Mouse (Mus musculus): ENCODE measurements at regions not wholly inside any gene's neighbourhood (a gene's known extent, or its start where the extent isn't known, plus 50 kb on each side); places are given as distances from the start of the nearest gene placed in this dataset.

- Histone ChIP-seq H3K36me3 (ENCODE audit: control insufficient read depth, insufficient read depth, low read length) (no peaks in the 10 kb centered on the region), H3K4me2 (replicated peaks; ENCODE audit: low read depth, low read length) (no peak overlapping the region)
- no peak for ATAC-seq (ENCODE audit: insufficient number of reproducible peaks, insufficient read depth, low FRiP score, low read depth)
These were observed 338.0 kb downstream of the 1500009L16Rik start for GRCm38 (mm10) chr10:84060492-84061218.

GRCm38 (mm10) chr10:84067052-84067650 is 344.5 kb downstream of the 1500009L16Rik start:
- H3K4me3 ChIP-seq (ENCODE audit: low read depth, low read length) = no peak overlapping the region
- no peaks in the 10 kb centered on the region for H3K36me3 ChIP-seq (ENCODE audit: control insufficient read depth, insufficient read depth, low read length)
- H3K4me1 ChIP-seq (ENCODE audit: control insufficient read depth, insufficient read depth, low read length) = no peaks in the 10 kb centered on the region
- H3K9me3 ChIP-seq (ENCODE audit: control insufficient read depth, low read depth, low read length) = no peaks in the 10 kb centered on the region
- no peak overlapping the region for H3K9ac ChIP-seq (replicated peaks; ENCODE audit: low read depth, low read length)
- H3K27me3 ChIP-seq (ENCODE audit: control insufficient read depth, insufficient read depth, low read length) = no peaks in the 10 kb centered on the region
- WGBS = 64% methylated on average over 4 of the region's 4 CpGs
- ATAC-seq (ENCODE audit: insufficient number of reproducible peaks, insufficient read depth, low FRiP score, low read depth) = no peak
- H3K27ac ChIP-seq (ENCODE audit: low read length) = no peak overlapping the region
- H3K4me2 ChIP-seq (replicated peaks; ENCODE audit: low read depth, low read length) = no peak overlapping the region

More at GRCm38 (mm10) chr10:84060492-84061218, 338.0 kb downstream of the 1500009L16Rik start:
- no peak overlapping the region for H3K27ac ChIP-seq (ENCODE audit: low read length)
- no peak overlapping the region for H3K9ac ChIP-seq (replicated peaks; ENCODE audit: low read depth, low read length)
- WGBS = 21% methylated on average over 7 of the region's 7 CpGs
- H3K4me1 ChIP-seq (ENCODE audit: control insufficient read depth, insufficient read depth, low read length) = peaks cover 5% of the 10 kb centered on the region; the same call in 1 of the 2 replicates
- H3K4me3 ChIP-seq (ENCODE audit: low read depth, low read length) = no peak overlapping the region
- no peaks in the 10 kb centered on the region for H3K27me3 ChIP-seq (ENCODE audit: control insufficient read depth, insufficient read depth, low read length)
- no peaks in the 10 kb centered on the region for H3K9me3 ChIP-seq (ENCODE audit: control insufficient read depth, low read depth, low read length)

- Histone ChIP-seq H3K9me3 (ENCODE audit: control insufficient read depth, low read depth, low read length) (no peaks in the 10 kb centered on the region), H3K4me3 (ENCODE audit: low read depth, low read length) (no peak overlapping the region), H3K4me2 (replicated peaks; ENCODE audit: low read depth, low read length) (no peak overlapping the region), H3K9ac (replicated peaks; ENCODE audit: low read depth, low read length) (no peak overlapping the region), H3K27me3 (ENCODE audit: control insufficient read depth, insufficient read depth, low read length) (no peaks in the 10 kb centered on the region), H3K36me3 (ENCODE audit: control insufficient read depth, insufficient read depth, low read length) (no peaks in the 10 kb centered on the region), H3K27ac (ENCODE audit: low read length) (no peak overlapping the region), H3K4me1 (ENCODE audit: control insufficient read depth, insufficient read depth, low read length) (no peaks in the 10 kb centered on the region)
- 64% methylated on average over 9 of the region's 9 CpGs for WGBS
- ATAC-seq (ENCODE audit: insufficient number of reproducible peaks, insufficient read depth, low FRiP score, low read depth) = no peak
These were observed 347.1 kb downstream of the 1500009L16Rik start for GRCm38 (mm10) chr10:84069806-84070205.

GRCm38 (mm10) chr10:84072866-84073483 is 350.3 kb downstream of the 1500009L16Rik start:
- H3K27ac ChIP-seq (ENCODE audit: low read length) = no peak overlapping the region
- H3K36me3 ChIP-seq (ENCODE audit: control insufficient read depth, insufficient read depth, low read length) = no peaks in the 10 kb centered on the region
- no peak overlapping the region for H3K4me2 ChIP-seq (replicated peaks; ENCODE audit: low read depth, low read length)
- no peaks in the 10 kb centered on the region for H3K27me3 ChIP-seq (ENCODE audit: control insufficient read depth, insufficient read depth, low read length)
- peaks cover 4% of the 10 kb centered on the region; the same call in 1 of the 2 replicates for H3K9me3 ChIP-seq (ENCODE audit: control insufficient read depth, low read depth, low read length)
- no peak overlapping the region for H3K9ac ChIP-seq (replicated peaks; ENCODE audit: low read depth, low read length)
- ATAC-seq (ENCODE audit: insufficient number of reproducible peaks, insufficient read depth, low FRiP score, low read depth) = no peak
- H3K4me3 ChIP-seq (ENCODE audit: low read depth, low read length) = no peak overlapping the region
- WGBS = 64% methylated on average over 12 of the region's 12 CpGs
- H3K4me1 ChIP-seq (ENCODE audit: control insufficient read depth, insufficient read depth, low read length) = no peaks in the 10 kb centered on the region

GRCm38 (mm10) chr10:84075581-84075980 is 352.9 kb downstream of the 1500009L16Rik start:
- ATAC-seq (ENCODE audit: insufficient number of reproducible peaks, insufficient read depth, low FRiP score, low read depth) = no peak

GRCm38 (mm10) chr10:84080236-84080635 is 357.6 kb downstream of the 1500009L16Rik start:
- H3K4me1 ChIP-seq (ENCODE audit: control insufficient read depth, insufficient read depth, low read length) = no peaks in the 10 kb centered on the region
- no peak for ATAC-seq (ENCODE audit: insufficient number of reproducible peaks, insufficient read depth, low FRiP score, low read depth)
- H3K27ac ChIP-seq (ENCODE audit: low read length) = no peak overlapping the region
- H3K4me2 ChIP-seq (replicated peaks; ENCODE audit: low read depth, low read length) = no peak overlapping the region
- H3K27me3 ChIP-seq (ENCODE audit: control insufficient read depth, insufficient read depth, low read length) = no peaks in the 10 kb centered on the region
- 78% methylated on average over 6 of the region's 6 CpGs for WGBS
- H3K4me3 ChIP-seq (ENCODE audit: low read depth, low read length) = no peak overlapping the region
- peaks cover 4% of the 10 kb centered on the region; the same call in 1 of the 2 replicates for H3K9me3 ChIP-seq (ENCODE audit: control insufficient read depth, low read depth, low read length)
- H3K36me3 ChIP-seq (ENCODE audit: control insufficient read depth, insufficient read depth, low read length) = no peaks in the 10 kb centered on the region
- H3K9ac ChIP-seq (replicated peaks; ENCODE audit: low read depth, low read length) = no peak overlapping the region

More at GRCm38 (mm10) chr10:84075581-84075980, 352.9 kb downstream of the 1500009L16Rik start:
- Histone ChIP-seq H3K36me3 (ENCODE audit: control insufficient read depth, insufficient read depth, low read length) (no peaks in the 10 kb centered on the region), H3K4me3 (ENCODE audit: low read depth, low read length) (no peak overlapping the region), H3K27ac (ENCODE audit: low read length) (no peak overlapping the region), H3K4me2 (replicated peaks; ENCODE audit: low read depth, low read length) (no peak overlapping the region), H3K9me3 (ENCODE audit: control insufficient read depth, low read depth, low read length) (peaks cover 4% of the 10 kb centered on the region; the same call in 1 of the 2 replicates), H3K4me1 (ENCODE audit: control insufficient read depth, insufficient read depth, low read length) (no peaks in the 10 kb centered on the region), H3K9ac (replicated peaks; ENCODE audit: low read depth, low read length) (no peak overlapping the region), H3K27me3 (ENCODE audit: control insufficient read depth, insufficient read depth, low read length) (no peaks in the 10 kb centered on the region)
- 59% methylated on average over 4 of the region's 4 CpGs for WGBS

GRCm38 (mm10) chr10:84081673-84082072 is 358.7 kb downstream of the Nuak1 start:
- H3K36me3 ChIP-seq (ENCODE audit: control insufficient read depth, insufficient read depth, low read length) = no peaks in the 10 kb centered on the region
- ATAC-seq (ENCODE audit: insufficient number of reproducible peaks, insufficient read depth, low FRiP score, low read depth) = no peak
- no peak overlapping the region for H3K4me3 ChIP-seq (ENCODE audit: low read depth, low read length)
- 29% methylated on average over 6 of the region's 6 CpGs for WGBS
- no peak overlapping the region for H3K27ac ChIP-seq (ENCODE audit: low read length)
- peaks cover 4% of the 10 kb centered on the region; the same call in 1 of the 2 replicates for H3K9me3 ChIP-seq (ENCODE audit: control insufficient read depth, low read depth, low read length)
- no peaks in the 10 kb centered on the region for H3K4me1 ChIP-seq (ENCODE audit: control insufficient read depth, insufficient read depth, low read length)
- no peak overlapping the region for H3K9ac ChIP-seq (replicated peaks; ENCODE audit: low read depth, low read length)
- H3K4me2 ChIP-seq (replicated peaks; ENCODE audit: low read depth, low read length) = no peak overlapping the region
- H3K27me3 ChIP-seq (ENCODE audit: control insufficient read depth, insufficient read depth, low read length) = no peaks in the 10 kb centered on the region

- Histone ChIP-seq H3K4me1 (ENCODE audit: control insufficient read depth, insufficient read depth, low read length) (no peaks in the 10 kb centered on the region), H3K4me2 (replicated peaks; ENCODE audit: low read depth, low read length) (no peak overlapping the region), H3K27ac (ENCODE audit: low read length) (no peak overlapping the region), H3K27me3 (ENCODE audit: control insufficient read depth, insufficient read depth, low read length) (no peaks in the 10 kb centered on the region), H3K9me3 (ENCODE audit: control insufficient read depth, low read depth, low read length) (no peaks in the 10 kb centered on the region), H3K9ac (replicated peaks; ENCODE audit: low read depth, low read length) (no peak overlapping the region), H3K4me3 (ENCODE audit: low read depth, low read length) (no peak overlapping the region), H3K36me3 (ENCODE audit: control insufficient read depth, insufficient read depth, low read length) (no peaks in the 10 kb centered on the region)
- WGBS = 74% methylated on average over 5 of the region's 5 CpGs
- no peak for ATAC-seq (ENCODE audit: insufficient number of reproducible peaks, insufficient read depth, low FRiP score, low read depth)
These were observed 352.9 kb downstream of the Nuak1 start for GRCm38 (mm10) chr10:84087528-84087927.
